Mouse (Mus musculus): ENCODE results near the gene Vipr1.

- TF ChIP-seq CTCF (conservative IDR thresholded peaks at IDR 0.05; ENCODE audit: insufficient read depth, insufficient read length, low read depth, low read length) = no peak
- no peak for TF ChIP-seq POLR2A (IDR thresholded peaks at IDR 0.05; ENCODE audit: low read depth, low read length)
These were observed 2.7 kb upstream of the Vipr1 start for GRCm38 (mm10) chr9:121639790-121640189.
